Mouse (Mus musculus): ENCODE results near the gene Fgd4. TPM values are rescaled to one million over a fixed set of nuclear protein-coding genes. Genes with fewer than 3 reads are reported as not detected.
A peak's percentile ranks its signal among the peaks of the same experiment; 100 is the strongest.
"Not testable (repeated sequence)": the region's sequence is repeated elsewhere in the genome, so short reads cannot be mapped to it uniquely, and the experiment has no call there.

Fgd4 gene
- polyA plus RNA-seq, 1 experiment from 2014 or later: 23.6 TPM

- no peak for ATAC-seq (ENCODE audit: low FRiP score)
Measured at GRCm38 (mm10) chr16:16565786-16566185, 34.6 kb downstream of the Fgd4 start.

GRCm38 (mm10) chr16:16560718-16561117, 39.6 kb downstream of the Fgd4 start:
- H3K4me2 ChIP-seq (replicated peaks): no peak overlapping the region

More at GRCm38 (mm10) chr16:16565786-16566185, 34.6 kb downstream of the Fgd4 start:
- Histone ChIP-seq H3K9ac (no peak overlapping the region), H3K27me3 (no peaks in the 10 kb centered on the region), H3K9me3 (replicated peaks) (no peaks in the 10 kb centered on the region), H3K4me3 (no peak overlapping the region), H3K27ac (no peak overlapping the region), H3K4me2 (replicated peaks) (no peak overlapping the region), H3K4me1 (no peaks in the 10 kb centered on the region), H3K36me3 (no peaks in the 10 kb centered on the region)

GRCm38 (mm10) chr16:16559878-16560531, 40.3 kb downstream of the Fgd4 start:
- peak overlapping the region; percentile 61 for H3K9ac ChIP-seq
- peak; percentile 99 for ATAC-seq (ENCODE audit: low FRiP score)
- peak overlapping the region; percentile 61 for H3K4me2 ChIP-seq (replicated peaks)
- no peaks in the 10 kb centered on the region for H3K36me3 ChIP-seq
- no peaks in the 10 kb centered on the region for H3K9me3 ChIP-seq (replicated peaks)
- no peaks in the 10 kb centered on the region for H3K27me3 ChIP-seq
- H3K4me1 ChIP-seq: peaks cover 16% of the 10 kb centered on the region
- H3K4me3 ChIP-seq: peak overlapping the region; percentile 50
- H3K27ac ChIP-seq: peak overlapping the region; percentile 94
- WGBS: 5% methylated on average over 9 of the region's 9 CpGs

More at GRCm38 (mm10) chr16:16560718-16561117, 39.6 kb downstream of the Fgd4 start:
- Histone ChIP-seq H3K9me3 (replicated peaks) (no peaks in the 10 kb centered on the region), H3K4me1 (peaks cover 14% of the 10 kb centered on the region), H3K27ac (0 out of 2 replicates have a peak overlapping the region, but pooled peaks have one; percentile 23), H3K36me3 (no peaks in the 10 kb centered on the region), H3K4me3 (no peak overlapping the region), H3K27me3 (no peaks in the 10 kb centered on the region), H3K9ac (no peak overlapping the region)
- ATAC-seq (ENCODE audit: low FRiP score): no peak

- Histone ChIP-seq H3K27ac (peak overlapping the region; percentile 94), H3K4me3 (peak overlapping the region; percentile 50), H3K9me3 (replicated peaks) (no peaks in the 10 kb centered on the region), H3K27me3 (no peaks in the 10 kb centered on the region), H3K4me1 (peaks cover 17% of the 10 kb centered on the region), H3K36me3 (no peaks in the 10 kb centered on the region), H3K4me2 (replicated peaks) (peak overlapping the region; percentile 61), H3K9ac (peak overlapping the region; percentile 61)
- WGBS: 9% methylated on average over 3 of the region's 3 CpGs
- peak; percentile 73 for ATAC-seq (ENCODE audit: low FRiP score)
Measured at GRCm38 (mm10) chr16:16559016-16559877, 41.1 kb downstream of the Fgd4 start.

- 75% methylated on average over 4 of the region's 4 CpGs for WGBS
- H3K9ac ChIP-seq: 0 out of 2 replicates have a peak overlapping the region, but pooled peaks have one; percentile 35
- H3K36me3 ChIP-seq: no peaks in the 10 kb centered on the region
- no peak for ATAC-seq (ENCODE audit: low FRiP score)
- no peak overlapping the region; the same call in 1 of the 2 replicates for H3K4me3 ChIP-seq
- no peaks in the 10 kb centered on the region for H3K9me3 ChIP-seq (replicated peaks)
- H3K27me3 ChIP-seq: no peaks in the 10 kb centered on the region
- H3K4me2 ChIP-seq (replicated peaks): peak overlapping the region; percentile 61
- H3K27ac ChIP-seq: no peak overlapping the region
- peaks cover 21% of the 10 kb centered on the region for H3K4me1 ChIP-seq
Measured at GRCm38 (mm10) chr16:16557738-16558137, 42.6 kb downstream of the Fgd4 start.

GRCm38 (mm10) chr16:16554098-16554497, 46.3 kb downstream of the Fgd4 start:
- no peak overlapping the region for H3K4me2 ChIP-seq (replicated peaks)
- no peaks in the 10 kb centered on the region for H3K9me3 ChIP-seq (replicated peaks)
- no peak overlapping the region for H3K4me3 ChIP-seq
- no peaks in the 10 kb centered on the region for H3K27me3 ChIP-seq
- WGBS: 50% methylated on average over 2 of the region's 2 CpGs
- H3K4me1 ChIP-seq: peaks cover 21% of the 10 kb centered on the region
- 0 out of 2 replicates have a peak, but pooled peaks cover 6% of the 10 kb centered on the region for H3K36me3 ChIP-seq
- ATAC-seq (ENCODE audit: low FRiP score): no peak
- H3K27ac ChIP-seq: peak overlapping the region; percentile 17; the same call in 1 of the 2 replicates
- H3K9ac ChIP-seq: no peak overlapping the region

- H3K4me3 ChIP-seq: no peak overlapping the region
- 93% methylated on average over 2 of the region's 2 CpGs for WGBS
- no peak for ATAC-seq (ENCODE audit: low FRiP score)
- H3K27ac ChIP-seq: no peak overlapping the region
- H3K9me3 ChIP-seq (replicated peaks): no peaks in the 10 kb centered on the region
- peaks cover 13% of the 10 kb centered on the region for H3K4me1 ChIP-seq
- H3K27me3 ChIP-seq: no peaks in the 10 kb centered on the region
- H3K36me3 ChIP-seq: 0 out of 2 replicates have a peak, but pooled peaks cover 6% of the 10 kb centered on the region
- no peak overlapping the region for H3K9ac ChIP-seq
- no peak overlapping the region for H3K4me2 ChIP-seq (replicated peaks)
Measured at GRCm38 (mm10) chr16:16552197-16552596, 48.2 kb downstream of the Fgd4 start.

GRCm38 (mm10) chr16:16549105-16549504, 51.2 kb downstream of the Fgd4 start:
- no peak overlapping the region for H3K4me2 ChIP-seq (replicated peaks)
- no peak overlapping the region for H3K9ac ChIP-seq
- H3K4me3 ChIP-seq: no peak overlapping the region
- 0 out of 2 replicates have a peak, but pooled peaks cover 6% of the 10 kb centered on the region for H3K36me3 ChIP-seq
- no peak for ATAC-seq (ENCODE audit: low FRiP score)
- H3K4me1 ChIP-seq: peaks cover 5% of the 10 kb centered on the region; the same call in 1 of the 2 replicates
- WGBS: 80% methylated on average over 2 of the region's 2 CpGs
- H3K27me3 ChIP-seq: no peaks in the 10 kb centered on the region
- H3K9me3 ChIP-seq (replicated peaks): no peaks in the 10 kb centered on the region
- no peak overlapping the region for H3K27ac ChIP-seq

- no peaks in the 10 kb centered on the region for H3K27me3 ChIP-seq
- WGBS: 36% methylated on average over 1 of the region's 1 CpGs
- no peak overlapping the region for H3K4me2 ChIP-seq (replicated peaks)
- H3K4me1 ChIP-seq: 0 out of 2 replicates have a peak, but pooled peaks cover 3% of the 10 kb centered on the region
- H3K9me3 ChIP-seq (replicated peaks): no peaks in the 10 kb centered on the region
- H3K9ac ChIP-seq: no peak overlapping the region
- H3K27ac ChIP-seq: no peak overlapping the region
- ATAC-seq (ENCODE audit: low FRiP score): peak; percentile 29; the same call in 1 of the 2 replicates
- no peaks in the 10 kb centered on the region for H3K36me3 ChIP-seq
- no peak overlapping the region for H3K4me3 ChIP-seq
Measured at GRCm38 (mm10) chr16:16546657-16547056, 53.7 kb downstream of the Fgd4 start.

- WGBS: 68% methylated on average over 3 of the region's 3 CpGs
- ATAC-seq (ENCODE audit: low FRiP score): no peak
Measured at GRCm38 (mm10) chr16:16542956-16543441, 57.4 kb downstream of the Fgd4 start.

GRCm38 (mm10) chr16:16539396-16539795, 61.0 kb downstream of the Fgd4 start:
- not testable (repeated sequence) for H3K9ac ChIP-seq; ATAC-seq (ENCODE audit: low FRiP score)

More at GRCm38 (mm10) chr16:16542956-16543441, 57.4 kb downstream of the Fgd4 start:
- no peak overlapping the region for H3K4me3 ChIP-seq
- H3K27me3 ChIP-seq: no peaks in the 10 kb centered on the region
- H3K4me2 ChIP-seq (replicated peaks): no peak overlapping the region
- no peaks in the 10 kb centered on the region for H3K9me3 ChIP-seq (replicated peaks)
- H3K9ac ChIP-seq: no peak overlapping the region
- H3K4me1 ChIP-seq: 0 out of 2 replicates have a peak, but pooled peaks cover 3% of the 10 kb centered on the region
- H3K36me3 ChIP-seq: no peaks in the 10 kb centered on the region
- H3K27ac ChIP-seq: no peak overlapping the region

GRCm38 (mm10) chr16:16535232-16535631, 65.1 kb downstream of the Fgd4 start:
- Histone ChIP-seq H3K4me3 (no peak overlapping the region), H3K36me3 (no peaks in the 10 kb centered on the region), H3K27me3 (no peaks in the 10 kb centered on the region), H3K27ac (no peak overlapping the region), H3K9ac (no peak overlapping the region), H3K4me1 (no peaks in the 10 kb centered on the region), H3K9me3 (replicated peaks) (no peaks in the 10 kb centered on the region), H3K4me2 (replicated peaks) (no peak overlapping the region)
- no peak for ATAC-seq (ENCODE audit: low FRiP score)
- WGBS: 71% methylated on average over 2 of the region's 2 CpGs

More at GRCm38 (mm10) chr16:16539396-16539795, 61.0 kb downstream of the Fgd4 start:
- H3K4me2 ChIP-seq (replicated peaks); H3K27ac ChIP-seq; H3K36me3 ChIP-seq; H3K9me3 ChIP-seq (replicated peaks); H3K4me3 ChIP-seq; H3K27me3 ChIP-seq; H3K4me1 ChIP-seq: not testable (repeated sequence)
- 70% methylated on average over 2 of the region's 2 CpGs for WGBS

Measured in hindbrain, embryonic 12.5 days (tissue).